In genomic region chr1:121359680-121360079, GRCm38 (mm10) we compare ENCODE assay signal across 27 mouse cellular contexts. TPM values are rescaled to one million over a fixed set of nuclear protein-coding genes. Genes with fewer than 3 reads are reported as not detected.
DNase-seq lines count a peak whose midpoint lies in the region; ATAC-seq and TF ChIP-seq lines count a peak whose summit lies in the region.
"Had no signal": no experiment of that assay in that cellular context is flagged by ENCODE, and none has a peak within 500 bp of the region (broad histone marks: within the 10 kb centered on the region; RNA-seq: fewer than 3 reads in every experiment).

No protein-coding gene starts in this region.

- DNase-seq in stomach, postnatal 0 days (ENCODE audit: low spot score) = peak; percentile 25
- DNase-seq in kidney, postnatal 10 days = no peak
- no peak for DNase-seq in gastrocnemius, postnatal 25 days
- DNase-seq: adrenal gland, adult 2 months; adrenal gland, postnatal 14 days; cerebellum, adult 11 months; cerebellum, adult 2 months; cerebellum, adult 9-11 months; cerebellum, postnatal 36 days; embryo, embryonic 11 days; gastrocnemius, postnatal 10 days; heart, adult 18-20 months; heart, postnatal 14 days; kidney, adult 11 months had no signal

- no peak for TF ChIP-seq CTCF in intestine, postnatal 0 days (IDR thresholded peaks at IDR 0.05; ENCODE audit: low read depth)
- TF ChIP-seq CTCF in embryonic fibroblast, embryonic 13.5 days (IDR thresholded peaks at IDR 0.05; ENCODE audit: borderline replicate concordance, insufficient read depth, low read length) = no peak
- no peak for TF ChIP-seq CTCF in stomach, postnatal 0 days (IDR thresholded peaks at IDR 0.05; ENCODE audit: low read depth)

- no peak overlapping the region for H3K4me3 ChIP-seq in intestine, embryonic 15.5 days (replicated peaks)
- H3K4me3 ChIP-seq in intestine, postnatal 0 days (ENCODE audit: low read depth, low read length) = no peak overlapping the region
- H3K4me3 ChIP-seq in embryonic fibroblast, embryonic 13.5 days (ENCODE audit: insufficient read depth, low read length) = no peak overlapping the region
- H3K4me3 ChIP-seq in stomach, postnatal 0 days (ENCODE audit: low read depth, low read length) = no peak overlapping the region
- H3K4me3 ChIP-seq: embryonic facial prominence, embryonic 10.5 days; embryonic facial prominence, embryonic 13.5 days; forebrain, embryonic 10.5 days; forebrain, embryonic 13.5 days; heart, embryonic 13.5 days; hindbrain, embryonic 10.5 days; hindbrain, embryonic 13.5 days had no signal

- TF ChIP-seq POLR2A in embryonic fibroblast, embryonic 13.5 days (IDR thresholded peaks at IDR 0.05; ENCODE audit: low read depth, low read length) = no peak

- H3K9me3 ChIP-seq in intestine, embryonic 15.5 days = no peaks in the 10 kb centered on the region
- no peaks in the 10 kb centered on the region for H3K9me3 ChIP-seq in intestine, postnatal 0 days (ENCODE audit: control insufficient read depth)
- H3K9me3 ChIP-seq in stomach, postnatal 0 days (ENCODE audit: control insufficient read depth, low read length) = no peaks in the 10 kb centered on the region
- H3K9me3 ChIP-seq: embryonic facial prominence, embryonic 10.5 days; embryonic facial prominence, embryonic 13.5 days; forebrain, embryonic 10.5 days; forebrain, embryonic 13.5 days; hindbrain, embryonic 10.5 days; hindbrain, embryonic 13.5 days had no signal

- H3K9ac ChIP-seq in intestine, embryonic 15.5 days = no peak overlapping the region
- H3K9ac ChIP-seq in intestine, postnatal 0 days (ENCODE audit: low read depth, low read length) = no peak overlapping the region
- H3K9ac ChIP-seq in stomach, postnatal 0 days (ENCODE audit: low read length) = no peak overlapping the region
- H3K9ac ChIP-seq: embryonic facial prominence, embryonic 13.5 days; forebrain, embryonic 13.5 days; heart, embryonic 13.5 days; hindbrain, embryonic 13.5 days had no signal

- H3K27me3 ChIP-seq in intestine, embryonic 15.5 days (replicated peaks) = no peaks in the 10 kb centered on the region
- H3K27me3 ChIP-seq in intestine, postnatal 0 days (replicated peaks; ENCODE audit: control insufficient read depth, insufficient read depth, low read length) = no peaks in the 10 kb centered on the region
- H3K27me3 ChIP-seq in stomach, postnatal 0 days (ENCODE audit: control insufficient read depth, insufficient read depth, low read length) = no peaks in the 10 kb centered on the region
- H3K27me3 ChIP-seq: embryonic facial prominence, embryonic 13.5 days; forebrain, embryonic 13.5 days; heart, embryonic 13.5 days; hindbrain, embryonic 13.5 days; Patski had no signal

- no peak for TF ChIP-seq EP300 in stomach, postnatal 0 days (optimal IDR thresholded peaks at IDR 0.05)

- no peak overlapping the region for H3K4me2 ChIP-seq in intestine, embryonic 15.5 days (replicated peaks)
- no peak overlapping the region for H3K4me2 ChIP-seq in intestine, postnatal 0 days (replicated peaks; ENCODE audit: low read depth)
- no peak overlapping the region for H3K4me2 ChIP-seq in stomach, postnatal 0 days (replicated peaks; ENCODE audit: low read depth)
- H3K4me2 ChIP-seq: embryonic facial prominence, embryonic 13.5 days; forebrain, embryonic 13.5 days; heart, embryonic 13.5 days; hindbrain, embryonic 13.5 days had no signal

- no peak overlapping the region for H3K27ac ChIP-seq in intestine, embryonic 15.5 days
- no peak overlapping the region for H3K27ac ChIP-seq in intestine, postnatal 0 days (ENCODE audit: low read depth, low read length)
- peak overlapping the region; percentile 25; the same call in 1 of the 2 replicates for H3K27ac ChIP-seq in embryonic fibroblast, embryonic 13.5 days (ENCODE audit: insufficient read depth, low read length)
- no peak overlapping the region; the same call in 1 of the 2 replicates for H3K27ac ChIP-seq in stomach, postnatal 0 days (replicated peaks)
- H3K27ac ChIP-seq: embryonic facial prominence, embryonic 10.5 days; embryonic facial prominence, embryonic 13.5 days; forebrain, embryonic 10.5 days; forebrain, embryonic 13.5 days; heart, embryonic 13.5 days; hindbrain, embryonic 10.5 days; hindbrain, embryonic 13.5 days had no signal

- peak; percentile 61 for ATAC-seq in intestine, embryonic 15.5 days
- no peak for ATAC-seq in intestine, postnatal 0 days
- ATAC-seq in stomach, postnatal 0 days (ENCODE audit: low FRiP score, low TSS enrichment) = 0 out of 2 replicates have a peak, but pooled peaks have one; percentile 43
- ATAC-seq: forebrain, embryonic 13.5 days; forebrain, embryonic 16.5 days; hindbrain, embryonic 16.5 days had no signal

- H3K4me1 ChIP-seq in intestine, embryonic 15.5 days (replicated peaks) = no peaks in the 10 kb centered on the region
- H3K4me1 ChIP-seq in intestine, postnatal 0 days (replicated peaks; ENCODE audit: control insufficient read depth, insufficient read depth, low read length) = no peaks in the 10 kb centered on the region
- H3K4me1 ChIP-seq in embryonic fibroblast, embryonic 13.5 days (ENCODE audit: control insufficient read depth, insufficient read depth, low read length) = peaks cover 7% of the 10 kb centered on the region
- H3K4me1 ChIP-seq in stomach, postnatal 0 days (replicated peaks; ENCODE audit: control insufficient read depth, insufficient read depth) = no peaks in the 10 kb centered on the region
- H3K4me1 ChIP-seq: embryonic facial prominence, embryonic 13.5 days; forebrain, embryonic 10.5 days; forebrain, embryonic 13.5 days; heart, embryonic 13.5 days; hindbrain, embryonic 13.5 days had no signal

- H3K36me3 ChIP-seq in intestine, embryonic 15.5 days = no peaks in the 10 kb centered on the region
- no peaks in the 10 kb centered on the region for H3K36me3 ChIP-seq in intestine, postnatal 0 days (ENCODE audit: control insufficient read depth, insufficient read depth)
- H3K36me3 ChIP-seq in stomach, postnatal 0 days (ENCODE audit: control insufficient read depth, insufficient read depth, low read length) = no peaks in the 10 kb centered on the region
- H3K36me3 ChIP-seq: embryonic facial prominence, embryonic 10.5 days; embryonic facial prominence, embryonic 13.5 days; forebrain, embryonic 10.5 days; heart, embryonic 13.5 days; hindbrain, embryonic 10.5 days; hindbrain, embryonic 13.5 days had no signal

- 69% methylated on average over 12 of the region's 12 CpGs for WGBS in intestine, embryonic 15.5 days
- WGBS in intestine, postnatal 0 days = 65% methylated on average over 12 of the region's 12 CpGs
- 69% methylated on average over 12 of the region's 12 CpGs for WGBS in stomach, postnatal 0 days

RNA-seq across cellular contexts. Expression of gene Insig2, which starts 27.3 kb away (rescaled TPM):
- polyA plus RNA-seq in intestine, embryonic 15.5 days (2015; fragmentation: Nextera tagmentation; extraction: Ambion mirVana) = 25.6 and 31.9 TPM in 2 replicates
- 36.9 and 38.9 TPM in 2 replicates for polyA plus RNA-seq in intestine, postnatal 0 days (2015; fragmentation: Nextera tagmentation; extraction: Ambion mirVana)
- polyA plus RNA-seq in embryonic fibroblast, embryonic 13.5 days (2011; ENCODE audit: insufficient read length, low read depth, missing spikeins) = 26.3 and 33.2 TPM in 2 replicates
- polyA plus RNA-seq in stomach, postnatal 0 days (2015; fragmentation: Nextera tagmentation; extraction: Ambion mirVana) = 34.9 and 42.8 TPM in 2 replicates
- 10 to 100 TPM; 49.3 to 60.3 TPM for total RNA-seq in gastrocnemius, postnatal 25 days (2021)
